Mouse (Mus musculus) ES-Bruce4 (cell line): ENCODE results near the gene Morn3. TPM values are rescaled to one million over a fixed set of nuclear protein-coding genes. Genes with fewer than 3 reads are reported as not detected.

Experiments used
- H3K27ac ChIP-seq: 2 replicates; pipeline ENCODE4 v1.5.1; 2012; ENCODE audit warnings: low read length, inconsistent platforms; ENCODE audit not compliant: insufficient read depth
- H3K27me3 ChIP-seq: 2 replicates; pipeline ENCODE4 v1.6.1; 2012; ENCODE audit warnings: mild to moderate bottlenecking, low read length, inconsistent platforms; ENCODE audit not compliant: control insufficient read depth, poor library complexity, insufficient read depth, severe bottlenecking
- H3K36me3 ChIP-seq: 2 replicates; pipeline ENCODE4 v1.6.1; 2012; ENCODE audit warnings: inconsistent platforms, mild to moderate bottlenecking, low read length, moderate library complexity; ENCODE audit not compliant: control insufficient read depth, poor library complexity, insufficient read depth, severe bottlenecking
- H3K4me1 ChIP-seq: one replicate; pipeline ENCODE4 v1.8.1; 2011; ENCODE audit warnings: low read length; ENCODE audit not compliant: control insufficient read depth, insufficient read depth
- H3K4me3 ChIP-seq: 2 replicates; pipeline ENCODE4 v1.5.1; 2011; ENCODE audit warnings: low read depth, mild to moderate bottlenecking, low read length
- H3K9ac ChIP-seq: 2 replicates; pipeline ENCODE4 v1.6.1; 2012; ENCODE audit warnings: low read depth, mild to moderate bottlenecking, inconsistent platforms; ENCODE audit not compliant: poor library complexity, severe bottlenecking
- H3K9me3 ChIP-seq: replicated peaks from 2 replicates; pipeline ENCODE4 v1.6.1; 2012; ENCODE audit warnings: mild to moderate bottlenecking, low read length, inconsistent platforms; ENCODE audit not compliant: control insufficient read depth, poor library complexity, insufficient read depth, severe bottlenecking
- CTCF ChIP-seq: IDR thresholded peaks from one replicate; pipeline ENCODE4 v1.8.1; 2011; ENCODE audit warnings: low read depth, low read length
- EP300 ChIP-seq: IDR thresholded peaks from 2 replicates; pipeline ENCODE4 v1.6.1; 2011; ENCODE audit warnings: low read depth, low read length; ENCODE audit not compliant: insufficient read depth
- POLR2A ChIP-seq: IDR thresholded peaks from one replicate; pipeline ENCODE4 v1.8.1; 2011; ENCODE audit warnings: low read length; ENCODE audit not compliant: insufficient read depth
- polyA plus RNA-seq: library from polyadenylated mRNA; stranded (reverse); fragments of >200 nt; gene quantifications from 2 replicates; pipeline ENCODE4 v1.2.4, GENCODE M21; 2011; ENCODE audit warnings: low read depth; ENCODE audit not compliant: missing spikeins, insufficient read depth, insufficient read length

Morn3 gene
- polyA plus RNA-seq, 1 experiment: not detected

DNA sequence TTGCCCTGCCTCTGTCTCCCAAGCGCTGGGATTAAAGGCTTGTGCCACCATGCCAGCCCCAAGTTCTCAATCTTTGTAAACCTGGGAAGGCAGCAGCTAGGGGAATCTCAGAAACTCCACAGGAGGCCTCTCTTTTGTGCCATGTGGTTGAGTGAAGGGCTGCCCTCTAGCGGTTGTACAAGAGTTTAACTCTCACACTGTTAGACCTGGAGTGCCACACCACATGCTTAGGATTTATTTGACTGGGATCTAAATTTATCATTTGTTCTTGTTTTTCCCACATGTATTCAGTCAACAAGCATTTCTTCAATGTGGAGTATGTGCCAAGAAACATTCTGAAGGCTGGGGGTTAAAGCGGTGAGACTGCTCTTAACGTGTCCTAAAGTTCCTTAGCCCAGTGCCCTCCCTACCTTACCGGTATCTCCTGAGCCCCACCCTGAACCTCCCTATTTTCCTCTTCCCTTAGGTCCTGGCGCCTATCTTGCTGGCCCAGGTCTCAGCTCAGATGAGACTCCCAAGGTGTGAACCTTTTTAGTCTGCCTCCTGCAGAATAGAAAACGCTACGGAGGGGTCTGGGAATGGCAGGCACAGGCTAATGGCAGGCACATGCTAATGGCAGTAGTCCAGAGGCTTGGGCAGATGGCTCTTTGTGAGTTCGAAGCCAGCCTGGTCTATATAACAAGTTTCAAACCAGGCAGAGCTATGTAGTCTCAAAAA lies 33.1 kb downstream of the Morn3 start:
- Histone ChIP-seq H3K9me3 (no peaks in the 10 kb centered on the region), H3K27me3 (no peaks in the 10 kb centered on the region), H3K36me3 (peaks cover 3% of the 10 kb centered on the region; the same call in 1 of the 2 replicates), H3K4me1 (peaks cover 2% of the 10 kb centered on the region), H3K9ac (no peak overlapping the region), H3K4me3 (no peak overlapping the region), H3K27ac (no peak overlapping the region)
- peak; percentile 50 for TF ChIP-seq CTCF
- no peak for TF ChIP-seq EP300

DNA sequence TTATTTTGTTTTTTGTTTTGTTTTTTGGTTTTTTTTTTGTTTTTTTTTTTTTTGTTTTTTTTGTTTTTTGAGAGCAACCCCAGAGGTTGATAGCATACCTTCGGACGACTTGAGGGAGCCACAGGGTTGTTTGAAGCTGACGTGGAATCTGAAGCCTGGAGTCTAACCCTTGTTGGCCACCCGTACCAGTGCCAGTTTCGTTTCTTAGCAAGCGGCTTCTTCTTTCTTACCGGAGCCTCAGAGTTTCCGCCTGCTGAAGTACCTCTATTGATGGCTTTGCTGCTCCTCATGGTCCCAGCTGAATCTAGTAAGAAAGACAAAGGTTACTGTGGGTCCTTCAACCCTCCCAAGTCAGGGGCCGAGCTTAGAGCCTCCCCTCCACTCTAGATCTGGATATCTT lies 35.1 kb downstream of the Morn3 start:
- peaks cover 2% of the 10 kb centered on the region for H3K4me1 ChIP-seq
- H3K27me3 ChIP-seq: no peaks in the 10 kb centered on the region
- H3K27ac ChIP-seq: no peak overlapping the region
- H3K36me3 ChIP-seq: no peaks in the 10 kb centered on the region
- H3K9ac ChIP-seq: no peak overlapping the region
- TF ChIP-seq POLR2A: no peak
- no peak for TF ChIP-seq EP300
- TF ChIP-seq CTCF: no peak
- no peaks in the 10 kb centered on the region for H3K9me3 ChIP-seq
- no peak overlapping the region for H3K4me3 ChIP-seq

- no peaks in the 10 kb centered on the region for H3K27me3 ChIP-seq
- no peak for TF ChIP-seq EP300
- peak; percentile 53 for TF ChIP-seq CTCF
- no peak for TF ChIP-seq POLR2A
- H3K9me3 ChIP-seq: no peaks in the 10 kb centered on the region
- no peaks in the 10 kb centered on the region for H3K36me3 ChIP-seq
- H3K4me1 ChIP-seq: peaks cover 2% of the 10 kb centered on the region
- H3K9ac ChIP-seq: no peak overlapping the region
- H3K4me3 ChIP-seq: no peak overlapping the region
- no peak overlapping the region for H3K27ac ChIP-seq
These were observed 36.0 kb downstream of the Morn3 start for GRCm38 (mm10) chr5:123010806-123011205.

DNA sequence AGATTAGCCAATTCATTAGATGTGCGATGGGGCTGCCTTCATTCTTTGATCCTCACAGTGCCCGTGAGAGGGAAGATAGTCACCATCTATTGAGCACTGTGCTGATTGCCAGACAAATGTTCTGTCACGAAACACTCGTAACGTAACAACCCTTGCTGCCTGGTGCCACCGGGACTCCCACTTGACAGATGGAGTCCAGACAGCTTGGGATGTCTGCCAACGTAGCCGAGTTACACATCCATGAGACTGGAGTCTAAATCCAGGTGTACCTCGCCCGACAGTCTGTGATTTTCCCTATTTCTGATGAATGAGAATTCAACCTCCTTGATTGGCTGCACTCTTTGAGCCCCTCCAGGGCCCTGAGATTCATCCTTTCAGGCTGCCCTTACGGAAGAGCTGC lies 36.9 kb downstream of the Morn3 start:
- Histone ChIP-seq H3K36me3 (no peaks in the 10 kb centered on the region), H3K27ac (no peak overlapping the region), H3K9ac (no peak overlapping the region), H3K27me3 (no peaks in the 10 kb centered on the region), H3K4me1 (peaks cover 2% of the 10 kb centered on the region), H3K4me3 (no peak overlapping the region), H3K9me3 (no peaks in the 10 kb centered on the region)
- TF ChIP-seq CTCF: no peak
- TF ChIP-seq POLR2A: no peak
- no peak for TF ChIP-seq EP300

GRCm38 (mm10) chr5:123008877-123009493 lies 37.8 kb downstream of the Morn3 start:
- Histone ChIP-seq H3K4me3 (no peak overlapping the region), H3K9ac (no peak overlapping the region)
- TF ChIP-seq POLR2A (no peak), CTCF (no peak), EP300 (no peak)

More at GRCm38 (mm10) chr5:123008877-123009493, 37.8 kb downstream of the Morn3 start:
- H3K27ac ChIP-seq: no peak overlapping the region
- no peaks in the 10 kb centered on the region for H3K9me3 ChIP-seq
- peaks cover 2% of the 10 kb centered on the region for H3K4me1 ChIP-seq
- no peaks in the 10 kb centered on the region for H3K27me3 ChIP-seq
- H3K36me3 ChIP-seq: no peaks in the 10 kb centered on the region
